In genomic region chr3:126491251-126491913, GRCm38 (mm10) we compare ENCODE assay signal across 17 mouse cellular contexts.
A peak's percentile ranks its signal among the peaks of the same experiment; 100 is the strongest.
DNase-seq lines count a peak whose midpoint lies in the region; ATAC-seq lines count a peak whose summit lies in the region.
"Had no signal": no experiment of that assay in that cellular context is flagged by ENCODE, and none has a peak within 500 bp of the region (broad histone marks: within the 10 kb centered on the region; RNA-seq: fewer than 3 reads in every experiment).

No protein-coding gene starts in this region.

- intact Hi-C loops in left cerebral cortex, postnatal 36 days (cut with DNase I): no loop called here

- H3K27ac ChIP-seq in embryonic facial prominence, embryonic 11.5 days (replicated peaks; ENCODE audit: low read depth, low read length): no peak overlapping the region
- no peak overlapping the region for H3K27ac ChIP-seq in embryonic facial prominence, embryonic 10.5 days (replicated peaks)
- no peak overlapping the region for H3K27ac ChIP-seq in forebrain, embryonic 15.5 days (replicated peaks)
- peak overlapping the region; percentile 40; the same call in 1 of the 2 replicates for H3K27ac ChIP-seq in midbrain, embryonic 16.5 days (ENCODE audit: low read length)
- H3K27ac ChIP-seq: kidney, postnatal 0 days had no signal

- H3K4me2 ChIP-seq in embryonic facial prominence, embryonic 11.5 days (ENCODE audit: low read depth, low read length): no peak overlapping the region
- H3K4me2 ChIP-seq in forebrain, embryonic 15.5 days (replicated peaks): no peak overlapping the region
- H3K4me2 ChIP-seq in midbrain, embryonic 16.5 days (ENCODE audit: low read length): no peak overlapping the region
- H3K4me2 ChIP-seq: heart, embryonic 12.5 days had no signal

- no peaks in the 10 kb centered on the region for H3K36me3 ChIP-seq in embryonic facial prominence, embryonic 11.5 days (replicated peaks; ENCODE audit: control insufficient read depth, insufficient read depth, low read depth, low read length)
- H3K36me3 ChIP-seq in embryonic facial prominence, embryonic 10.5 days (replicated peaks): no peaks in the 10 kb centered on the region
- H3K36me3 ChIP-seq in forebrain, embryonic 15.5 days: no peaks in the 10 kb centered on the region
- H3K36me3 ChIP-seq in midbrain, embryonic 16.5 days (ENCODE audit: control insufficient read depth, insufficient read depth, low read length): no peaks in the 10 kb centered on the region
- H3K36me3 ChIP-seq: G1E; heart, embryonic 12.5 days had no signal

- 52% methylated on average over 2 of the region's 2 CpGs for WGBS in embryonic facial prominence, embryonic 11.5 days
- WGBS in embryonic facial prominence, embryonic 10.5 days: 66% methylated on average over 2 of the region's 2 CpGs
- WGBS in forebrain, embryonic 15.5 days: 12% methylated on average over 2 of the region's 2 CpGs
- WGBS in midbrain, embryonic 16.5 days: 23% methylated on average over 2 of the region's 2 CpGs

- no peaks in the 10 kb centered on the region for H3K9me3 ChIP-seq in embryonic facial prominence, embryonic 11.5 days (replicated peaks; ENCODE audit: control insufficient read depth, low read length)
- no peaks in the 10 kb centered on the region for H3K9me3 ChIP-seq in embryonic facial prominence, embryonic 10.5 days
- H3K9me3 ChIP-seq in forebrain, embryonic 15.5 days: no peaks in the 10 kb centered on the region
- H3K9me3 ChIP-seq in midbrain, embryonic 16.5 days (replicated peaks; ENCODE audit: control insufficient read depth, low read length, poor library complexity, severe bottlenecking): no peaks in the 10 kb centered on the region
- H3K9me3 ChIP-seq: heart, embryonic 12.5 days had no signal

- no peak overlapping the region for H3K9ac ChIP-seq in embryonic facial prominence, embryonic 11.5 days (replicated peaks; ENCODE audit: low read length)
- no peak overlapping the region for H3K9ac ChIP-seq in forebrain, embryonic 15.5 days (replicated peaks)
- no peak overlapping the region for H3K9ac ChIP-seq in midbrain, embryonic 16.5 days (ENCODE audit: low read depth, low read length)
- H3K9ac ChIP-seq: heart, embryonic 12.5 days; liver, postnatal 0 days had no signal

- no peaks in the 10 kb centered on the region for H3K4me1 ChIP-seq in embryonic facial prominence, embryonic 11.5 days (ENCODE audit: control insufficient read depth, insufficient read depth, low read length)
- H3K4me1 ChIP-seq in embryonic facial prominence, embryonic 10.5 days: no peaks in the 10 kb centered on the region
- H3K4me1 ChIP-seq in forebrain, embryonic 15.5 days: 0 out of 2 replicates have a peak, but pooled peaks cover 5% of the 10 kb centered on the region
- H3K4me1 ChIP-seq in midbrain, embryonic 16.5 days (ENCODE audit: control insufficient read depth, insufficient read depth, low read length): peaks cover 6% of the 10 kb centered on the region; the same call in 1 of the 2 replicates
- H3K4me1 ChIP-seq: heart, embryonic 12.5 days had no signal

- ATAC-seq in embryonic facial prominence, embryonic 11.5 days (replicated peaks; ENCODE audit: insufficient number of reproducible peaks, low FRiP score, low TSS enrichment, low read depth): no peak
- ATAC-seq in forebrain, embryonic 15.5 days (replicated peaks): 0 out of 2 replicates have a peak, but pooled peaks have one; percentile 11
- peak; percentile 75 for ATAC-seq in midbrain, embryonic 16.5 days
- ATAC-seq: CD4-positive, CD25-positive, alpha-beta regulatory T cell, adult 4 months; intestine, embryonic 16.5 days; liver, postnatal 0 days had no signal

- no peaks in the 10 kb centered on the region for H3K27me3 ChIP-seq in embryonic facial prominence, embryonic 11.5 days (ENCODE audit: control insufficient read depth, insufficient read depth, low read length)
- H3K27me3 ChIP-seq in embryonic facial prominence, embryonic 10.5 days (replicated peaks; ENCODE audit: low read depth, poor library complexity, severe bottlenecking): no peaks in the 10 kb centered on the region
- H3K27me3 ChIP-seq in forebrain, embryonic 15.5 days: no peaks in the 10 kb centered on the region
- no peaks in the 10 kb centered on the region for H3K27me3 ChIP-seq in midbrain, embryonic 16.5 days (ENCODE audit: control insufficient read depth, insufficient read depth, low read depth, low read length)
- H3K27me3 ChIP-seq: heart, embryonic 12.5 days had no signal

- no peak overlapping the region for H3K4me3 ChIP-seq in embryonic facial prominence, embryonic 11.5 days (ENCODE audit: low read depth, low read length)
- H3K4me3 ChIP-seq in embryonic facial prominence, embryonic 10.5 days: no peak overlapping the region
- H3K4me3 ChIP-seq in forebrain, embryonic 15.5 days: no peak overlapping the region
- no peak overlapping the region for H3K4me3 ChIP-seq in midbrain, embryonic 16.5 days (ENCODE audit: low read depth, low read length)
- H3K4me3 ChIP-seq: heart, embryonic 12.5 days had no signal

- peak; percentile 14 for DNase-seq in embryonic facial prominence, embryonic 11.5 days (ENCODE audit: low spot score)
- DNase-seq in embryonic facial prominence, embryonic 10.5 days (ENCODE audit: low spot score): no peak
- peak; percentile 20 for DNase-seq in retina, postnatal 1 day
- DNase-seq in retina, embryonic 14.5 days (ENCODE audit: low spot score): no peak
- DNase-seq in left cerebral cortex, postnatal 36 days (ENCODE audit: low spot score in 2 of 2): no peak
- no peak for DNase-seq in frontal cortex, postnatal 14 days (ENCODE audit: low spot score in 2 of 2)
- DNase-seq: layer of hippocampus, adult 9-11 months; liver; liver, postnatal 0 days; thymus, postnatal 4 days had no signal

Comparison
In these comparisons a context has a peak if more than half of its experiments do, and no peak if none do; other contexts are left out.
1. DNase-seq: peak in embryonic facial prominence, embryonic 11.5 days (single experiment) and retina, postnatal 1 day (single experiment); none in embryonic facial prominence, embryonic 10.5 days (single experiment), retina, embryonic 14.5 days (single experiment), left cerebral cortex, postnatal 36 days (0 of 2) and frontal cortex, postnatal 14 days (0 of 2).